Mouse (Mus musculus) MEL (cell line): ENCODE measurements around the gene Plcg1. TPM values are rescaled to one million over a fixed set of nuclear protein-coding genes. Genes with fewer than 3 reads are reported as not detected.

Experiments used
- DNase-seq: peaks from one replicate; pipeline ENCODE4 v3.0.0; 2011; ENCODE audit warnings: low read depth, low spot score
- H3K27ac ChIP-seq: 2 replicates; pipeline ENCODE4 v1.5.1; 2012; ENCODE audit warnings: low read depth, mild to moderate bottlenecking, control low read depth, low read length, moderate library complexity; ENCODE audit not compliant: control insufficient read depth
- H3K27me3 ChIP-seq, 2 experiments: fragments of 150-350 bp in 1 of 2; sonication (generic) in 1 of 2; 2 replicates each; pipeline ENCODE4 v1.6.1; 2012; ENCODE audit warnings: low read length in 2 of 2, mild to moderate bottlenecking in 2 of 2, improper control_type of control experiment in 1 of 2, moderate library complexity in 1 of 2; ENCODE audit not compliant: insufficient read depth in 2 of 2, control insufficient read depth in 1 of 2
- H3K36me3 ChIP-seq, 2 experiments: 2 replicates each; pipeline ENCODE4 v1.6.1; 2012 to 2014; ENCODE audit warnings: low read length in 2 of 2, improper control_type of control experiment in 1 of 2, inconsistent platforms in 1 of 2, mild to moderate bottlenecking in 1 of 2; ENCODE audit not compliant: insufficient read depth in 2 of 2, control insufficient read depth in 1 of 2
- H3K4me1 ChIP-seq, 2 experiments: fragments of 150-350 bp in 1 of 2; sonication (generic) in 1 of 2; 2 replicates each; pipeline ENCODE4 v1.6.1; 2012; ENCODE audit warnings: low read length in 2 of 2, improper control_type of control experiment in 1 of 2, mild to moderate bottlenecking in 1 of 2; ENCODE audit not compliant: insufficient read depth in 2 of 2, control insufficient read depth in 1 of 2
- H3K4me3 ChIP-seq, 2 experiments: fragments of 150-350 bp in 1 of 2; sonication (generic) in 1 of 2; 2 replicates each; pipeline ENCODE4 v1.5.1; 2012; ENCODE audit warnings: low read depth in 2 of 2, low read length in 2 of 2, mild to moderate bottlenecking in 2 of 2, moderate library complexity in 2 of 2, control low read depth in 1 of 2, improper control_type of control experiment in 1 of 2; ENCODE audit not compliant: control insufficient read depth in 1 of 2, insufficient read depth in 1 of 2
- H3K79me2 ChIP-seq: 2 replicates; pipeline ENCODE4 v1.6.1; 2012; ENCODE audit warnings: mild to moderate bottlenecking, low read length, moderate library complexity; ENCODE audit not compliant: control insufficient read depth, poor library complexity, insufficient read depth
- H3K9ac ChIP-seq: 2 replicates; pipeline ENCODE4 v1.6.1; 2012; ENCODE audit warnings: low read depth, mild to moderate bottlenecking, control low read depth, low read length, moderate library complexity; ENCODE audit not compliant: control insufficient read depth, poor library complexity, severe bottlenecking
- H3K9me3 ChIP-seq: fragments of 150-350 bp; sonication (generic); replicated peaks from 2 replicates; pipeline ENCODE4 v1.6.1; 2012; ENCODE audit warnings: mild to moderate bottlenecking, low read length, improper control_type of control experiment, moderate library complexity; ENCODE audit not compliant: insufficient read depth
- CHD1 ChIP-seq: IDR thresholded peaks from 2 replicates; pipeline ENCODE4 v1.6.1; 2012; ENCODE audit warnings: low read depth, mild to moderate bottlenecking, inconsistent platforms, low read length, improper control_type of control experiment
- CHD2 ChIP-seq: IDR thresholded peaks from 2 replicates; pipeline ENCODE4 v1.6.1; 2011; ENCODE audit warnings: low read length, improper control_type of control experiment
- E2F4 ChIP-seq: IDR thresholded peaks from 2 replicates; pipeline ENCODE4 v1.6.1; 2011; ENCODE audit warnings: low read depth, low read length, improper control_type of control experiment, borderline replicate concordance
- ETS1 ChIP-seq: IDR thresholded peaks from 2 replicates; pipeline ENCODE4 v1.6.1; 2012; ENCODE audit warnings: low read depth, mild to moderate bottlenecking, inconsistent platforms, low read length, improper control_type of control experiment, moderate library complexity
- HCFC1 ChIP-seq: IDR thresholded peaks from 2 replicates; pipeline ENCODE4 v1.6.1; 2012; ENCODE audit warnings: low read depth, mild to moderate bottlenecking, inconsistent platforms, low read length, improper control_type of control experiment, moderate library complexity
- KAT2A ChIP-seq: conservative IDR thresholded peaks from 2 replicates; pipeline ENCODE4 v1.6.1; 2012; ENCODE audit warnings: low read depth, low read length, improper control_type of control experiment, inconsistent platforms
- MXI1 ChIP-seq: IDR thresholded peaks from 2 replicates; pipeline ENCODE4 v1.6.1; 2011; ENCODE audit warnings: mild to moderate bottlenecking, low read depth, low read length, improper control_type of control experiment
- NRF1 ChIP-seq: IDR thresholded peaks from 2 replicates; pipeline ENCODE4 v1.6.1; 2014; ENCODE audit warnings: low read depth, mild to moderate bottlenecking, inconsistent platforms, low read length, improper control_type of control experiment, moderate library complexity; ENCODE audit not compliant: poor library complexity, insufficient read depth, severe bottlenecking
- POLR2A ChIP-seq, 2 experiments: IDR thresholded peaks; 2 replicates each; pipeline ENCODE4 v1.6.1; 2011 to 2012; ENCODE audit warnings: low read length in 2 of 2, mild to moderate bottlenecking in 2 of 2, control low read depth in 1 of 2, improper control_type of control experiment in 1 of 2, low read depth in 1 of 2, moderate library complexity in 1 of 2; ENCODE audit not compliant: control insufficient read depth in 1 of 2, insufficient read depth in 1 of 2, poor library complexity in 1 of 2
- POLR2AphosphoS2 ChIP-seq: IDR thresholded peaks from 2 replicates; pipeline ENCODE4 v1.6.1; 2011; ENCODE audit warnings: low read length, improper control_type of control experiment
- POLR2AphosphoS5 ChIP-seq: IDR thresholded peaks from 2 replicates; pipeline ENCODE4 v1.6.1; 2012; ENCODE audit warnings: low read depth, borderline replicate concordance, mild to moderate bottlenecking, inconsistent platforms, low read length, moderate library complexity, mixed read lengths
- SIN3A ChIP-seq: IDR thresholded peaks from 2 replicates; pipeline ENCODE4 v1.6.1; 2012; ENCODE audit warnings: low read length, improper control_type of control experiment, inconsistent platforms
- UBTF ChIP-seq: IDR thresholded peaks from 2 replicates; pipeline ENCODE4 v1.6.1; 2012; ENCODE audit warnings: low read depth, mild to moderate bottlenecking, inconsistent platforms, low read length, improper control_type of control experiment, moderate library complexity, borderline replicate concordance; ENCODE audit not compliant: insufficient read depth
- USF1 ChIP-seq: IDR thresholded peaks from 2 replicates; pipeline ENCODE4 v1.6.1; 2014; ENCODE audit warnings: low read depth, mild to moderate bottlenecking, inconsistent platforms, low read length, improper control_type of control experiment, moderate library complexity
- USF2 ChIP-seq, 2 experiments: IDR thresholded peaks; 2 replicates each; pipeline ENCODE4 v1.6.1; 2011 to 2012; ENCODE audit warnings: improper control_type of control experiment in 2 of 2, low read length in 2 of 2, borderline replicate concordance in 1 of 2, inconsistent platforms in 1 of 2, low read depth in 1 of 2, mild to moderate bottlenecking in 1 of 2; ENCODE audit not compliant: insufficient read depth in 1 of 2
- ZMIZ1 ChIP-seq: IDR thresholded peaks from 2 replicates; pipeline ENCODE4 v1.6.1; 2012; ENCODE audit warnings: low read depth, mild to moderate bottlenecking, inconsistent platforms, low read length, improper control_type of control experiment, moderate library complexity
- ZNF384 ChIP-seq: IDR thresholded peaks from 2 replicates; pipeline ENCODE4 v1.6.1; 2012; ENCODE audit warnings: low read depth, mild to moderate bottlenecking, inconsistent platforms, low read length, improper control_type of control experiment
- polyA plus RNA-seq, 2 experiments: library from polyadenylated mRNA; stranded (reverse) in 1 of 2; unstranded in 1 of 2; fragments of >175 nt in 1 of 2; fragments of >200 nt in 1 of 2; gene quantifications; 2 replicates each; pipeline versions ENCODE4 v1.2.1 to v1.2.4; 2012; ENCODE audit warnings: low replicate concordance in 2 of 2, low read depth in 1 of 2; ENCODE audit not compliant: insufficient read length in 2 of 2, insufficient read depth in 1 of 2, missing spikeins in 1 of 2
- total RNA-seq: library from RNA; depleted of rRNA; stranded (reverse); fragments of 300-350 nt; gene quantifications from 2 replicates; pipeline ENCODE4 v1.2.3, GENCODE M21; 2012

The Plcg1 gene
- total and polyA plus RNA-seq, 3 experiments = 15.4 to 27.5 TPM; not detected in 1

GRCm38 (mm10) chr2:160731839-160732261, 750 bp downstream of the Plcg1 start:
- H3K79me2 ChIP-seq = peaks cover 16% of the 10 kb centered on the region
- no peak for TF ChIP-seq NRF1
- TF ChIP-seq E2F4 = no peak
- TF ChIP-seq ZMIZ1 = no peak
- no peak for TF ChIP-seq ETS1
- TF ChIP-seq KAT2A = no peak
- TF ChIP-seq CHD1 = no peak
- TF ChIP-seq USF1 = peak; percentile 25; the same call in 1 of the 2 replicates
- TF ChIP-seq SIN3A = peak; percentile 59; the same call in 1 of the 2 replicates
- peak; percentile 62; the same call in 1 of the 2 replicates for TF ChIP-seq MXI1
- no peak for TF ChIP-seq ZNF384
- no peak for TF ChIP-seq UBTF
- peak overlapping the region; percentile 87 for H3K9ac ChIP-seq
- H3K36me3 ChIP-seq = peaks cover 0 to 7% of the 10 kb centered on the region in 2 experiments; a peak in 1 of 4 replicates
- peaks cover 0 to 16% of the 10 kb centered on the region in 2 experiments; a peak in 3 of 4 replicates for H3K4me1 ChIP-seq
- no peak overlapping the region for H3K27ac ChIP-seq
- no peaks in the 10 kb centered on the region for H3K9me3 ChIP-seq
- no peaks in the 10 kb centered on the region for H3K27me3 ChIP-seq
- H3K4me3 ChIP-seq = peak overlapping the region; percentile 73 to 96
- DNase-seq = peak; percentile 54

- no peaks in the 10 kb centered on the region for H3K9me3 ChIP-seq
- peak overlapping the region; percentile 73 to 96 for H3K4me3 ChIP-seq
- H3K27ac ChIP-seq = no peak overlapping the region
- H3K9ac ChIP-seq = peak overlapping the region; percentile 87
- DNase-seq = peak; percentile 28
- no peak for TF ChIP-seq ETS1
- TF ChIP-seq POLR2AphosphoS2 = no peak
- H3K4me1 ChIP-seq = peaks cover 0 to 16% of the 10 kb centered on the region in 2 experiments; a peak in 3 of 4 replicates
- peaks cover 16% of the 10 kb centered on the region for H3K79me2 ChIP-seq
- H3K27me3 ChIP-seq = no peaks in the 10 kb centered on the region
- H3K36me3 ChIP-seq = peaks cover 0 to 7% of the 10 kb centered on the region in 2 experiments; a peak in 1 of 4 replicates
Measured at GRCm38 (mm10) chr2:160732420-160732995, 1.4 kb downstream of the Plcg1 start.

GRCm38 (mm10) chr2:160733131-160733531, 2.0 kb downstream of the Plcg1 start:
- Histone ChIP-seq H3K79me2 (peaks cover 16% of the 10 kb centered on the region), H3K4me3 (no peak overlapping the region), H3K9me3 (no peaks in the 10 kb centered on the region), H3K27me3 (no peaks in the 10 kb centered on the region), H3K9ac (no peak overlapping the region), H3K36me3 (peaks cover 0 to 7% of the 10 kb centered on the region in 2 experiments; a peak in 1 of 4 replicates), H3K4me1 (peaks cover 0 to 16% of the 10 kb centered on the region in 2 experiments; a peak in 3 of 4 replicates), H3K27ac (no peak overlapping the region)
- TF ChIP-seq USF2 (IDR thresholded peaks at IDR 0.05; ENCODE audit: borderline replicate concordance in 1 of 2, insufficient read depth in 1 of 2, low read depth in 1 of 2, low read length in 2 of 2) = no peak
- TF ChIP-seq POLR2A (IDR thresholded peaks at IDR 0.05; ENCODE audit: control insufficient read depth in 1 of 2, insufficient read depth in 1 of 2, low read depth in 1 of 2, low read length in 2 of 2, poor library complexity in 1 of 2) = no peak
- TF ChIP-seq POLR2AphosphoS5 = no peak
- TF ChIP-seq POLR2AphosphoS2 = no peak
- TF ChIP-seq SIN3A = no peak
- no peak for TF ChIP-seq CHD2
- no peak for TF ChIP-seq HCFC1
- DNase-seq = no peak
